Mouse (Mus musculus) hindbrain, embryonic 13.5 days (tissue): ENCODE measurements around the gene Syne2. TPM values are rescaled to one million over a fixed set of nuclear protein-coding genes. Genes with fewer than 3 reads are reported as not detected.

Source experiments
- ATAC-seq: fragments of 200-750 bp; cut with Nextera tagmentation; 2 replicates; pipeline ENCODE4 v1.8.0; 2017; ENCODE audit warnings: moderate TSS enrichment; ENCODE audit not compliant: low FRiP score
- H3K27ac ChIP-seq: fragments of 300-500 bp; sonication (generic); 2 replicates; pipeline ENCODE4 v1.5.1; 2015; ENCODE audit warnings: inconsistent platforms, mild to moderate bottlenecking, moderate library complexity
- H3K27me3 ChIP-seq: fragments of 300-500 bp; sonication (generic); 2 replicates; pipeline ENCODE4 v1.6.1; 2015; ENCODE audit warnings: mild to moderate bottlenecking, inconsistent platforms
- H3K36me3 ChIP-seq: fragments of 300-500 bp; sonication (generic); 2 replicates; pipeline ENCODE4 v1.6.1; 2015; ENCODE audit warnings: mild to moderate bottlenecking, inconsistent platforms
- H3K4me1 ChIP-seq: fragments of 300-500 bp; sonication (generic); replicated peaks from 2 replicates; pipeline ENCODE4 v1.6.1; 2015; ENCODE audit warnings: inconsistent platforms
- H3K4me2 ChIP-seq: fragments of 300-500 bp; sonication (generic); 2 replicates; pipeline ENCODE4 v1.6.1; 2015; ENCODE audit warnings: inconsistent platforms, mild to moderate bottlenecking, moderate library complexity
- H3K4me3 ChIP-seq: fragments of 300-500 bp; sonication (generic); 2 replicates; pipeline ENCODE4 v1.5.1; 2015; ENCODE audit warnings: mild to moderate bottlenecking, inconsistent platforms
- H3K9ac ChIP-seq: fragments of 300-500 bp; sonication (generic); 2 replicates; pipeline ENCODE4 v1.6.1; 2015; ENCODE audit warnings: mild to moderate bottlenecking, inconsistent platforms
- H3K9me3 ChIP-seq: fragments of 300-500 bp; sonication (generic); 2 replicates; pipeline ENCODE4 v1.6.1; 2016; ENCODE audit warnings: inconsistent platforms
- WGBS: fragments of 180-500 bp; shearing (Covaris S2); methylation state at CpG from one replicate; pipeline ENCODE4 v1.1.7; 2015; 5-methylcytosine and 5-hydroxymethylcytosine counted together
- polyA plus RNA-seq: library from polyadenylated mRNA; unstranded; fragments of >200 nt; fragmentation: Nextera tagmentation; extraction: Ambion mirVana; gene quantifications from 2 replicates; pipeline ENCODE4 v1.2.1, GENCODE M21; 2015

The Syne2 gene
- polyA plus RNA-seq, 1 experiment from 2014 or later: 67.9 TPM

GRCm38 (mm10) chr12:76047921-76048320 is 230.0 kb downstream of the Syne2 start:
- ATAC-seq: no peak
- H3K4me1 ChIP-seq: no peaks in the 10 kb centered on the region
- peaks cover 66% of the 10 kb centered on the region for H3K36me3 ChIP-seq
- H3K4me2 ChIP-seq: no peak overlapping the region
- H3K9ac ChIP-seq: no peak overlapping the region
- H3K27ac ChIP-seq: no peak overlapping the region
- no peaks in the 10 kb centered on the region for H3K27me3 ChIP-seq
- no peaks in the 10 kb centered on the region for H3K9me3 ChIP-seq
- WGBS: 80% methylated on average over 3 of the region's 3 CpGs
- H3K4me3 ChIP-seq: no peak overlapping the region

GRCm38 (mm10) chr12:76048672-76049071 is 230.7 kb downstream of the Syne2 start:
- H3K9ac ChIP-seq: no peak overlapping the region
- H3K4me2 ChIP-seq: no peak overlapping the region
- ATAC-seq: no peak
- H3K27me3 ChIP-seq: no peaks in the 10 kb centered on the region
- no peak overlapping the region for H3K4me3 ChIP-seq
- H3K36me3 ChIP-seq: peaks cover 63% of the 10 kb centered on the region
- 83% methylated on average over 8 of the region's 8 CpGs for WGBS
- no peaks in the 10 kb centered on the region for H3K4me1 ChIP-seq
- H3K9me3 ChIP-seq: no peaks in the 10 kb centered on the region
- 0 out of 2 replicates have a peak overlapping the region, but pooled peaks have one; percentile 40 for H3K27ac ChIP-seq

- WGBS: 66% methylated on average over 5 of the region's 5 CpGs
- Histone ChIP-seq H3K4me1 (no peaks in the 10 kb centered on the region), H3K27me3 (no peaks in the 10 kb centered on the region), H3K4me3 (no peak overlapping the region), H3K27ac (no peak overlapping the region), H3K9me3 (no peaks in the 10 kb centered on the region), H3K9ac (no peak overlapping the region), H3K36me3 (peaks cover 58% of the 10 kb centered on the region), H3K4me2 (no peak overlapping the region)
- no peak for ATAC-seq
Measured at GRCm38 (mm10) chr12:76049343-76049742, 231.4 kb downstream of the Syne2 start.

- ATAC-seq: no peak
- WGBS: 94% methylated on average over 9 of the region's 9 CpGs
- Histone ChIP-seq H3K27ac (no peak overlapping the region), H3K4me3 (no peak overlapping the region), H3K36me3 (peaks cover 73% of the 10 kb centered on the region), H3K9me3 (no peaks in the 10 kb centered on the region), H3K9ac (no peak overlapping the region), H3K27me3 (no peaks in the 10 kb centered on the region), H3K4me1 (no peaks in the 10 kb centered on the region), H3K4me2 (no peak overlapping the region)
Measured at GRCm38 (mm10) chr12:76051879-76052278, 233.9 kb downstream of the Syne2 start.

GRCm38 (mm10) chr12:76054653-76055052 is 236.7 kb downstream of the Syne2 start:
- Histone ChIP-seq H3K27me3 (no peaks in the 10 kb centered on the region), H3K36me3 (peaks cover 80% of the 10 kb centered on the region), H3K27ac (no peak overlapping the region), H3K9me3 (no peaks in the 10 kb centered on the region), H3K4me2 (no peak overlapping the region), H3K4me3 (no peak overlapping the region), H3K4me1 (no peaks in the 10 kb centered on the region), H3K9ac (no peak overlapping the region)
- WGBS: 95% methylated on average over 9 of the region's 9 CpGs
- no peak for ATAC-seq

GRCm38 (mm10) chr12:76063001-76063400 is 245.1 kb downstream of the Syne2 start:
- no peaks in the 10 kb centered on the region for H3K27me3 ChIP-seq
- no peak for ATAC-seq
- WGBS: 92% methylated on average over 4 of the region's 4 CpGs
- H3K27ac ChIP-seq: no peak overlapping the region
- H3K4me3 ChIP-seq: no peak overlapping the region
- no peaks in the 10 kb centered on the region for H3K4me1 ChIP-seq
- H3K36me3 ChIP-seq: peaks cover 91% of the 10 kb centered on the region
- no peak overlapping the region for H3K4me2 ChIP-seq
- no peaks in the 10 kb centered on the region for H3K9me3 ChIP-seq
- no peak overlapping the region for H3K9ac ChIP-seq

- Histone ChIP-seq H3K27me3 (no peaks in the 10 kb centered on the region), H3K9ac (no peak overlapping the region), H3K27ac (no peak overlapping the region), H3K4me1 (peaks cover 10% of the 10 kb centered on the region), H3K4me3 (no peak overlapping the region), H3K36me3 (peaks cover 43% of the 10 kb centered on the region), H3K4me2 (no peak overlapping the region), H3K9me3 (no peaks in the 10 kb centered on the region)
- 95% methylated on average over 5 of the region's 5 CpGs for WGBS
- ATAC-seq: no peak
Measured at GRCm38 (mm10) chr12:76070386-76070785, 252.5 kb downstream of the Syne2 start.

- peak overlapping the region; percentile 61; the same call in 1 of the 2 replicates for H3K9ac ChIP-seq
- no peak for ATAC-seq
- H3K4me3 ChIP-seq: peak overlapping the region; percentile 3
Measured at GRCm38 (mm10) chr12:76071935-76072849, 254.3 kb downstream of the Syne2 start.

GRCm38 (mm10) chr12:76073066-76073826 is 255.3 kb downstream of the Syne2 start:
- H3K27me3 ChIP-seq: no peaks in the 10 kb centered on the region
- H3K4me3 ChIP-seq: no peak overlapping the region
- WGBS: 7% methylated on average over 13 of the region's 13 CpGs
- H3K36me3 ChIP-seq: peaks cover 37% of the 10 kb centered on the region
- H3K4me2 ChIP-seq: 0 out of 2 replicates have a peak overlapping the region, but pooled peaks have one; percentile 6
- H3K9ac ChIP-seq: no peak overlapping the region
- H3K27ac ChIP-seq: no peak overlapping the region
- H3K9me3 ChIP-seq: no peaks in the 10 kb centered on the region
- peaks cover 10% of the 10 kb centered on the region for H3K4me1 ChIP-seq
- ATAC-seq: no peak

More at GRCm38 (mm10) chr12:76071935-76072849, 254.3 kb downstream of the Syne2 start:
- WGBS: 7% methylated on average over 19 of the region's 19 CpGs
- H3K4me1 ChIP-seq: peaks cover 10% of the 10 kb centered on the region
- peak overlapping the region; percentile 24; the same call in 1 of the 2 replicates for H3K27ac ChIP-seq
- H3K27me3 ChIP-seq: no peaks in the 10 kb centered on the region
- H3K36me3 ChIP-seq: peaks cover 42% of the 10 kb centered on the region
- H3K9me3 ChIP-seq: no peaks in the 10 kb centered on the region
- H3K4me2 ChIP-seq: peak overlapping the region; percentile 23

- no peak overlapping the region for H3K9ac ChIP-seq
- no peak overlapping the region for H3K27ac ChIP-seq
- H3K4me2 ChIP-seq: no peak overlapping the region
- H3K9me3 ChIP-seq: no peaks in the 10 kb centered on the region
- 25% methylated on average over 7 of the region's 7 CpGs for WGBS
- ATAC-seq: no peak
- H3K4me3 ChIP-seq: no peak overlapping the region
- no peaks in the 10 kb centered on the region for H3K27me3 ChIP-seq
- peaks cover 40% of the 10 kb centered on the region for H3K36me3 ChIP-seq
- H3K4me1 ChIP-seq: peaks cover 10% of the 10 kb centered on the region
Measured at GRCm38 (mm10) chr12:76073981-76074380, 256.0 kb downstream of the Syne2 start.

- WGBS: 43% methylated on average over 14 of the region's 14 CpGs
- Histone ChIP-seq H3K9me3 (no peaks in the 10 kb centered on the region), H3K4me1 (peaks cover 34% of the 10 kb centered on the region), H3K9ac (peak overlapping the region; percentile 76), H3K4me3 (peak overlapping the region; percentile 45), H3K36me3 (peaks cover 22% of the 10 kb centered on the region), H3K4me2 (peak overlapping the region; percentile 58), H3K27ac (peak overlapping the region; percentile 92), H3K27me3 (no peaks in the 10 kb centered on the region)
- ATAC-seq: peak; percentile 44
Measured at GRCm38 (mm10) chr12:76080876-76081556, 263.1 kb downstream of the Syne2 start.
